Mouse (Mus musculus) hindbrain, postnatal 0 days (tissue): ENCODE measurements around the gene Ppp2ca. TPM values are rescaled to one million over a fixed set of nuclear protein-coding genes. Genes with fewer than 3 reads are reported as not detected.

Experiments
- ATAC-seq: fragments of 200-750 bp; cut with Nextera tagmentation; 2 replicates; pipeline ENCODE4 v1.8.0; 2017; ENCODE audit warnings: mild to moderate bottlenecking, moderate TSS enrichment, moderate library complexity
- DNase-seq: peaks from one replicate; pipeline ENCODE4 v3.0.0-alpha.2; 2015; ENCODE audit warnings: low spot score
- H3K27ac ChIP-seq: fragments of 300-500 bp; sonication (generic); 2 replicates; pipeline ENCODE4 v1.5.1; 2014; ENCODE audit warnings: mild to moderate bottlenecking
- H3K27me3 ChIP-seq: fragments of 300-500 bp; sonication (generic); 2 replicates; pipeline ENCODE4 v1.6.1; 2014; ENCODE audit warnings: low read length, mixed read lengths; ENCODE audit not compliant: insufficient read depth
- H3K36me3 ChIP-seq: fragments of 300-500 bp; sonication (generic); 2 replicates; pipeline ENCODE4 v1.6.1; 2014; ENCODE audit warnings: low read length, mixed read lengths; ENCODE audit not compliant: insufficient read depth
- H3K4me1 ChIP-seq: fragments of 300-500 bp; sonication (generic); 2 replicates; pipeline ENCODE4 v1.6.1; 2014; ENCODE audit warnings: antibody characterized with exemption, low read length, mixed read lengths; ENCODE audit not compliant: insufficient read depth
- H3K4me2 ChIP-seq: fragments of 300-500 bp; sonication (generic); 2 replicates; pipeline ENCODE4 v1.6.1; 2014; ENCODE audit warnings: low read depth, mild to moderate bottlenecking, low read length, moderate library complexity, mixed read lengths
- H3K4me3 ChIP-seq: fragments of 300-500 bp; sonication (generic); 2 replicates; pipeline ENCODE4 v1.5.1; 2014; ENCODE audit warnings: low read length
- H3K9ac ChIP-seq: fragments of 300-500 bp; sonication (generic); replicated peaks from 2 replicates; pipeline ENCODE4 v1.6.1; 2014; ENCODE audit warnings: mild to moderate bottlenecking, low read length, moderate library complexity, mixed read lengths
- H3K9me3 ChIP-seq: fragments of 300-500 bp; sonication (generic); 2 replicates; pipeline ENCODE4 v1.6.1; 2016; ENCODE audit warnings: low read length, mixed read lengths
- CTCF ChIP-seq: IDR thresholded peaks from 2 replicates; pipeline ENCODE4 v1.5.1; 2016; ENCODE audit warnings: antibody characterized with exemption, control low read depth, low read depth
- WGBS: fragments of 180-500 bp; shearing (Covaris S2); extraction: QIAGEN DNeasy Blood & Tissue Kit; methylation state at CpG from one replicate; pipeline ENCODE4 v1.1.7; 2014; 5-methylcytosine and 5-hydroxymethylcytosine counted together
- microRNA-seq, 2 experiments: library from miRNA; unstranded; fragments of <30 nt; microRNA quantifications; one replicate each; pipeline ENCODE4; 2016
- polyA plus RNA-seq: library from polyadenylated mRNA; unstranded; fragments of >200 nt; fragmentation: Nextera tagmentation; extraction: Ambion mirVana; gene quantifications from 2 replicates; pipeline ENCODE4 v1.2.1, GENCODE M21; 2015
- total RNA-seq: library from RNA; depleted of rRNA; stranded (reverse); fragments of >200 nt; gene quantifications from 2 replicates; pipeline ENCODE4 v1.2.3, GENCODE M21; 2014; rRNA removed

The Ppp2ca gene
- total and polyA plus RNA-seq, 2 experiments from 2014 or later = 115 to 117 TPM

DNA sequence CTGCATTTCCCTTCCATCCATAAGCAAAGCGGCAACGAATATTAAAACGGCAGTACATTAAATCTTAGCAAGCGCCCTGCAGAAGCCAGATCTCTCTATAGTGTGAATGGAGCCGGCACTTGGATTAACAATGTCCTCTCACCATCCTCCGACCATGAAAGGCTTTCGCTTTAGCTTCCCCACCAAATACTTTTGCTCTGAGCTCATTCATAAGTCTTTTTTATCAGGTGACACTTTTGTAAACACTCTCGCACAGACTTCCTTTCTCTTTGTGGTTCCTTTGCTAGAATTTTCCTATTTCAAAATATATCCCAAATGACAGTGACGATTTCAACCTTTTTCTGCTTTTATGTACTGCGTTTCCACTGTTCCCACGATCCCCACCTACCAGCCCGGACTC is 70.0 kb downstream of the Ppp2ca start:
- no peak for ATAC-seq
- Histone ChIP-seq H3K4me3 (peak overlapping the region; percentile 36), H3K4me2 (peak overlapping the region; percentile 57), H3K9ac (no peak overlapping the region), H3K27me3 (no peaks in the 10 kb centered on the region), H3K9me3 (no peaks in the 10 kb centered on the region), H3K4me1 (no peaks in the 10 kb centered on the region), H3K36me3 (no peaks in the 10 kb centered on the region), H3K27ac (no peak overlapping the region)
- DNase-seq = peak; percentile 1
- no peak for TF ChIP-seq CTCF
- WGBS = 21% methylated on average over 12 of the region's 12 CpGs

Small RNA genes lying within 50 kb of the gene (microRNA-seq; reads per million reads assigned to microRNA genes)
- gene Gm24157 (0.18 to 0.36 reads per million in 2 experiments), gene Mir3061 (49.7 to 57.7 reads per million in 2 experiments)

Other genes with a start within 250 kb of the Ppp2ca start
- gene Jade2, start 241.0 kb upstream of the Ppp2ca start, total RNA-seq = 3.1 and 4.3 TPM in 2 replicates
- gene Jade2, start 241.0 kb upstream of the Ppp2ca start, polyA plus RNA-seq = 1.1 and 1.2 TPM in 2 replicates
- 84.6 and 87.8 TPM in 2 replicates for gene Cdkn2aipnl, start 131.0 kb upstream of the Ppp2ca start, total RNA-seq
- 99.5 and 104 TPM in 2 replicates for gene Cdkn2aipnl, start 131.0 kb upstream of the Ppp2ca start, polyA plus RNA-seq
- gene Ube2b, start 97.9 kb upstream of the Ppp2ca start, total RNA-seq = 123 and 125 TPM in 2 replicates
- gene Ube2b, start 97.9 kb upstream of the Ppp2ca start, polyA plus RNA-seq = 230 and 236 TPM in 2 replicates
- gene Cdkl3, start 94.5 kb upstream of the Ppp2ca start, total RNA-seq = 12.7 and 16.0 TPM in 2 replicates
- 34.9 and 37.6 TPM in 2 replicates for gene Cdkl3, start 94.5 kb upstream of the Ppp2ca start, polyA plus RNA-seq
- gene Olfr1373, start 46.8 kb downstream of the Ppp2ca start, total RNA-seq = not detected in 2 replicates
- gene Olfr1373, start 46.8 kb downstream of the Ppp2ca start, polyA plus RNA-seq = not detected in 2 replicates
- not detected in 2 replicates for gene Olfr1371, start 115.3 kb downstream of the Ppp2ca start, total RNA-seq
- not detected in 2 replicates for gene Olfr1371, start 115.3 kb downstream of the Ppp2ca start, polyA plus RNA-seq
- gene Skp1a, start 133.3 kb downstream of the Ppp2ca start, total RNA-seq = 320 and 370 TPM in 2 replicates
- gene Skp1a, start 133.3 kb downstream of the Ppp2ca start, polyA plus RNA-seq = 1,108 and 1,162 TPM in 2 replicates
- 2.2 and 3.3 TPM in 2 replicates for gene Tcf7, start 184.3 kb downstream of the Ppp2ca start, total RNA-seq
- gene Tcf7, start 184.3 kb downstream of the Ppp2ca start, polyA plus RNA-seq = 3.3 and 4.3 TPM in 2 replicates